Mouse (Mus musculus) spleen, postnatal 14 days (tissue): ENCODE measurements around the gene Trappc10.
"Not testable (repeated sequence)": the region's sequence is repeated elsewhere in the genome, so short reads cannot be mapped to it uniquely, and the experiment has no call there.

Source experiments
- DNase-seq, 2 experiments: peaks; one replicate each; pipeline ENCODE4 v3.0.0; 2021 to 2022; ENCODE audit warnings: low spot score in 2 of 2

Gene Trappc10

DNA sequence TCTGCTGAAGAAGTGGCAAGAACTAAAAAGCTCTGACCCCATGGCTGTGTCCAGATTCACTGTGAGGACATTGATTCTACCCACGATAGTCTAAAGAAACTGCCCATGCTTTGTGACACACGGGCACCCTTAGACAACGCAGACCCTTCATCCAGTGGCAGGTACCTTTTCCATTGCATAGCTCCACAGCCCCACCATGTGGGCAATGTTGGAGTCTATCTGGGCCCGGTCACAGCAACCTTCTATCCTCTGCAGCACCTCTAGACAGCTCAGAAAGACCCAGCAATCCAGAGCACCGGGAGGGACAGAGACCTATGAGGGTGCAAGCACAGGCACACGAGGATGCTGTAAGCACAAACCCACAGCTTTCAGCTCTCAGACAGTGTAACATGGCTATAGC, 33.1 kb downstream of the Trappc10 start:
- no peak for DNase-seq

DNA sequence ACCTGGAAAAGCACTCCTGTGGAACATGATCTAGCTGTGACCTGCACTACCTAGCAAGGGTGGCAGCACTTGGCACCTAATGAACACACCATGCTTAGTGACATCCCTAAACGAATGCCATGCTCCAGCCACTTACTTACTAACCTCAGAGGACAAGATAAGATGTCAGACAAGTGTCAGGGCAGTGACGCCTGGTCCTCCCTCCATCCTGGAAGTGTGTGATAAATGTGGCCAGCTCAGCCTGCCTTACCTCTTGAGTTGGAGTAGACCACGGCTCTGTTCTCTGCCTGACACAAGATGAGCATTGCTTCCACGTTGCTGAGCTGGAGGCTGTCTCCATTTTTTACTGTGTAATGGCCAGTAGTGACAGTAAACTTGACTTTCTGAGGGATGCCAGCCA, 43.3 kb downstream of the Trappc10 start:
- DNase-seq: no peak

DNA sequence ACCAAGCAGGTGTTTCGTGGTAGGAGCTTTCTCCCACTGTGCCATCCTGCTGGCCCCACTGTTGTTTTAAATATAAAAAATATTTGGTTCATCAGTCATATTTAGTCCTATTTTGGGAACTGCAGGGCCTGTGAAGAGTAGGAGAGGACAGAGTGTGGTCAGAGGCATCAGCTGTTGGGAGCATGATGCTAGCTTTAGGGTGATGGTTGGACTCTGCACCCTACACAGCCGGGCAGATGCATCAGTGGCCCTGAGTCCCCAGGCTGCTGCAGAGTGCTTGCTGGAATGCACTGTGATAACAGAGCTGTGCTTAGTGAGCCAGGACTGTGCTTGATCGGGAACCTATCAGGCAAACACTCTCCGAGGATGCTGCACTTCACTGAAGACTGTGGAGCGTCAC, 51.5 kb downstream of the Trappc10 start:
- DNase-seq: no peak

DNA sequence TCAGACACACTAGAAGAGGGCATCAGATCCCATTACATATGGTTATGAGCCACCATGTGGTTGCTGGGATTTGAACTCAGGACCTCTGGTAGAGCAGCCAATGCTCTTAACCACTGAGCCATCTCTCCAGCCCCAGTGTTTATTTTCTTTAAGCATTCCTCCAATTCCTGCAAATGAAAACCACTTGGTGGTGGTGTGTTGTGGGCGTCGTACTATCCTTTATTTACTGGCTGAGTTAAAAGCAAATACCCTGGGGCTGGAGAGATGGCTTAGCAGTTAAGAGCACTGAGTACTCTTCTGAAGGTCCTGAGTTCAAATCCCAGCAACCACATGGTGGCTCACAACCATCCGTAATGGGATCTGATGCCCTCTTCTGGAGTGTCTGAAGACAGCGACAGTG, 58.4 kb downstream of the Trappc10 start:
- DNase-seq: not testable (repeated sequence)

DNA sequence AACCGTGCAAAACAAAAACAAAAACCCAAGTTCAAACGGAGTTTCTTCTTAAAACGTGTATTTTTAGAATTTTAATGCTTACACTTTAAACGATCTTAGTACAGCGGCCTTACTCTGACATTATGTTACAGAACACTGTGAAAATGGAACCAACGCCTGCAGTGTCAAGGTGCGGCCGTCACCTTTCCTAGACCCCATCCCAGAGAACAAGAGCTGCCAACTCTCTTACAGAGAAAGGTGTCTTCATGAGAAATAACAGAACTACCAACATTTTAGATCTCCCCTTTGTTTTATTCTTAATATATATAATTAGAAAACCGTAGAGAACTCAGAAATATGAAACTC, 59.1 kb downstream of the Trappc10 start:
- no peak for DNase-seq

DNA sequence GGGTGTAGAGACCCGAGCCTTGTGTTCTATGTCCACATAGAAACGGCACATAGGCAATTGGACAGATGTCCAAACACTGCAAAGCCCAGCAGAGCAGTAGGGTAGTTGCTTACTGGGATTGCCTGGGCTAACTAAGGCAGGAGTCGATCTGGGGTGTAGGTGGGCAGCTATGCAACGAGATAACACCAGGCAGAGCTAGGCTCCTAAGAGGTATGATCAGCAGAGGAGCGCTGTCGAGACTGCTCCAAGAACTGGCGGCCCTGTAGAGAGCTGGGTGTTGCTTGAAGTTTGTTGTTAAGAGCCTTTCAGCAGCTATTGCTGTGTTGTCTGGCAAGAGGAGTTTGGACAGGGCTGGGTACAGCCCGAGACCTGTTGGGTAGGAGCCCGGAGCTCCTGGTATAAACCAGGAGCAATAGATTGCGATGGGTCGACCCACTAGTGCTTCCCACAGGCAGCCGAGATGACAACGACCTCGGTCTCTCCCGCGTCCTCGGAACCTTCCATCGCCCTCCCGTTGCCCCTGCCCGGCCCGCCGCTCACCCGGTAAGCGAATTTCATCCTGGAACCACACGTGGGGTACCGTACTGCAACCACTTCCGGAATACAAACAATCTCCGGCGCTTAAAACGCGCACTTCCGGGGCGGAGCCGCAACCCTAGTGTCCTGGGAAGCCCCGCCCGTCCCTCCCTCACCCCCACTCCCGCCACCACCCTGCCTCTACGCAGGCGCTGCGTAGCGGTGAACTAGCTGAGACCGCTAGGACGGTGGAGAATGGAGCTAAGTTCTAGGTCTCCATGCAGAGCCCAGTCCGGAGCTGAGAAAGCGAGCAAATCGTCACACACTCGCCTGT, 59.7 kb downstream of the Trappc10 start, which contains the start of gene Pwp2:
TSS of gene Pwp2 (minus strand) at position 619 of the 850 bp plus-strand sequence.
- peak; percentile 75 to 80 for DNase-seq

DNA sequence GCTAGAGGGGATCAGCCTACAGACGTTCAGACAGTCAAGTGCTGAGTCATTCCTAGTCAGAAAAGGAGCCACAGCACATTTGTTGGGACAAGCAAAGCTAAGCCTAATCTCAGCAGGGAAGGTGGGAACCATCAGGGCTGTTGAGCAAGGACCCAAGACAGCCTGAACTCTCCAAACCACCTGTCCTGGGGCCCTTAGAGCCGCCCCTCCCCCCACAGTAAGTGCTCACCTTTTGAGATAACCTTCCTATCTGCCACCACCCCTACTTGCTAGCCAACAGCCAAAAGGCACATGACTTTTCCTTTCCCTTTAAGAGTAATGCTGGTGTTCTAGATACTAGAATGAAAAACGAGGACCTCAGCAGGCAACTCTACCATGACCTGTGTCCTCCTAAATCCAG, 60.9 kb downstream of the Trappc10 start:
- DNase-seq: no peak

DNA sequence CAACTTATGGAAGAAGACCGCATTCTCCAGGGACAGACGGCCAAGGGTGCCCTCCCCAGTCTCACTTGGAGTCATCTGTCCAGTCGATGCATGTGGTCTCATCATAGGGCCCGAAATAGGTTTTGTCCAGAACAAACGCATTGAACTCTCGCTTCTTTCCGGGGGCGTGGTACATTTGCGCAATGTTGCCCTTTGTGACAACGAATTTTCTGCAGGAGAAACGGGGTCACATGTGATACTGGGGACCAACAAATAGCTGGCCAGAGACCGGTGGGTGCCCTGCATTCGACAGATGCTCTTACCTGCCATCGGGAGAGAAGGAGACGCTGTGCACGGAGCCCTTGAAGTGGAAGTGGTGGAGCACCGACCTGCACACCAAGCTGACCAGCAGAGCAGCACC, 62.1 kb downstream of the Trappc10 start:
- DNase-seq: no peak

DNA sequence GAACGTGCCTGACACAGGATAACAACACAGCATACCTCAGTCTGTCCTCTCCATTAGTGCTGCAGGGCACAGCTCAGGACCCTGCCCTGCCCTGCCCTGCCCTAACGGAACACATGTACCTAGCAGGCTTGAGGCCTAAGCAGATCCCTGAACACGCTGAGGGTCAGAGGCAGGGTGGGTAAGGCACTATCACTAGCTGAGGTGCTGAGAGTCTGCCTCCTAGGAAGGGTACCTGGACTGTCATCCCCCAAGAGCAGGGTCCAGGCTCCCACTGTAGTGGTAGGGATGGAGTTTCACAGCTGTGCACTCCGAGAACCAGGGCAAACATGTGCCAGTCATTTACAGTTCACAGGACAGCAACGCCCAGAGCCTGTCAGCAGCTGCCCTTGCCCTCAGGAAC, 70.0 kb downstream of the Trappc10 start:
- DNase-seq: no peak

DNA sequence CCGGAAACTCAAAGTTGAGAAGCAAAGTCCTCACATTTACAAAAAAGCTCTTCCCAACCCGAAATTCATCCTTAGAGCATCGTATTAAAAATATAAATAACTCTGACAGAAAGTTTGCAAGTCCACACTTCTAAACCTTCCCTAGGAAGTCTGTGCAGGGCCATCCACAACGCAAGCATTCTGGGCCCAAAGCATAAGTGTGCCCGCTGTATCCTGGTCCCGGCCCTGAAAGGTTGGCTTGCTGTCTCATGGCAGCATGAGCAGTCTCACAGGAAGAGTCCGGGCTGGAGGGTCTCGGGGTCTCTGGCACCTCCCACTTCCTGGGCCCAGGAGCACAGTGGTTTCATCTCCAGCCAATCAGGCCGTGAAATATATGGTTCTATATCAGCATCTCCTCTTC, 72.9 kb downstream of the Trappc10 start:
- DNase-seq: no peak

DNA sequence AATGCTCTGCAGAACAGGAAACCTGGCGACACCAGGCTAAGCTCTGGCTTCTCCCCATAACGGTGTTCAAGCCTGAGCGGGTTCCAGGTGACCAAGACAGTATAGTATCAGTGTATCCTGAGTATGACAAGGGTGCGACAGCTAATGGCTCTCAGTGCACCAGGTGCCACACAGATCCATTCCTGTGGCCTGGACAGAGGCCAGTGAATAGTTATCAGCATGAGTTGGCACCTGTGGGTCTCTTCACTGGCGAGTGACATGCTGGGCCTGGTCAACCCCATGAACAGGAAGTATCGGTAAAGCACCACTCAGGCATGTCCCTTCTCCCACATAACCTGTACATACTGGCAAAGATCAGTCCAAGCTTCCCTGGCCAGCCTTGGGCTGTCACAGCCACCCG, 73.4 kb downstream of the Trappc10 start:
- no peak for DNase-seq

DNA sequence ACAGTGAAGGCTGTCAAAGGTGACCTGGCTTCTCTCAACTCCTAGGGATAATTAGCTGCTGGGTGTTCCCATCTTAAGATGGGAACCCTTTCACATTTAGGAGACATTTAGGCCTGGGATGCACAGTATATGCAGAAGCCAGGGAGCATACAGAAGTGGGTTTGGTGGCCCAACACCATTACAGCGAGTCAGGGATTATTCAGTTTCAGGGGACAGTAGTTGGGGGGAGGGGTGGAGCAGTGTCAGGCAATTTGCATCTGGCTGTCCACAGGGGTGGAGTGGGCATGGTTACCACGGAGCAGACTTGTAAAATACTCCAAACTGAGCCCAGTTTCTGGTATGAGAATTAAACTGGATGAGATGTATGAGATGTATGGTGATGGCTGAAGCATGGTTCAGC, 74.0 kb downstream of the Trappc10 start:
- no peak for DNase-seq

DNA sequence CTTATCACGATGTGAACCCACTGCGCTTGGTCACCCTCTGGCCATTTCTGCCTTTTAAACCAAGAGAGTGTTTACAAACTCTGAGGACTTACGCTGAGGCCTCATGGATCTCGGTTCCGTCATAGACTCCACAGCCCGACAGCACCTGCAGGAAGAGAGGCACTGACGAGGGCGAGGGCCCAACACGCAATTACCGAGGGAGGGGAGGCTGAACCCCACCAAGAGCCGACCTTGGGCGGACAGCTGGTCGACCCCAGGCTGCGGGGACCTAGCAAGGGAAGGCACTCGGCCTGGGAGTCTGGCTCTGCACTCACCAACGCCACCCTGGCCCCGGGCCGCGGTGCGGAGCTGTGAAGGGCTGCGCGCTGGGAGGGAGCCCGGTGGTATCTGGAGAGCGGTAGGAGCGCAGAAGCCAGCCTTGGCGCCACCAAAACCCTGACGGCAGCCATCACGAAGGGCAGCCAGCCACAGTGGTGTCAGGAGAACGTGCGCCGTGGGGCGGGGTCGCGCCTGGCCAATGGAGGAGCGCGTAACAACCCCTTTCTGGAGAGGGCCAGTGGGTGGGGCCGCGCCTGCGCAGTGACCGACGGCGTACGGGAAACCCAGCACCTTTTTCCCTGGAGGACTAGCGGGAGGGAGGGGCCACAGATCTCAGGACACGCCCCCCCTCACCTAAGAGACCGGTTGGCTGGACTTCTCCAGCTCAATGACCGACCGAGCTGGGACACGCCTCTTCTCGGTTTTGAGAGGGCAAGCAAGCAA, 75.0 kb downstream of the Trappc10 start, which contains the start of gene D10Jhu81e:
TSS of gene D10Jhu81e (minus strand) at position 502 of the 762 bp plus-strand sequence.
- DNase-seq: peak; percentile 99 to 100

DNA sequence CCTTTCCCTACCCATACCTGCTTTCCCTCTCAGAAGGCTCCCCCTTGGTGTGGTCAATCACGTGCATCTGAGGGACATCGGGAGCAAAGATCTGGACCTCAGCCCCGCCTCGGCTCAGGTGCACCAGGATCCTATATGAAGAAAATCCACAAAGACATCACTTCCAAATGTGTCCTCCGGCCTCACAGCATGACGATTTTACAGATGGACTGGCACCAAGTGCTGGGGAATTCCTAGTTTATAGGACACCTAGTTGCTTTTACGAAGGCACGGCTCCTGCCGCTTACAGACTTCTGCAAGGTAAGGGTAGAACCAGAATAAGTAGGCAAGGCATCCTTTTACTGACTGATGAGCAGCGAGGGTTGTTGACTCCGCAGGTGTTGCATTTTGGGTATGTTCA, 75.6 kb downstream of the Trappc10 start:
- DNase-seq: no peak

DNA sequence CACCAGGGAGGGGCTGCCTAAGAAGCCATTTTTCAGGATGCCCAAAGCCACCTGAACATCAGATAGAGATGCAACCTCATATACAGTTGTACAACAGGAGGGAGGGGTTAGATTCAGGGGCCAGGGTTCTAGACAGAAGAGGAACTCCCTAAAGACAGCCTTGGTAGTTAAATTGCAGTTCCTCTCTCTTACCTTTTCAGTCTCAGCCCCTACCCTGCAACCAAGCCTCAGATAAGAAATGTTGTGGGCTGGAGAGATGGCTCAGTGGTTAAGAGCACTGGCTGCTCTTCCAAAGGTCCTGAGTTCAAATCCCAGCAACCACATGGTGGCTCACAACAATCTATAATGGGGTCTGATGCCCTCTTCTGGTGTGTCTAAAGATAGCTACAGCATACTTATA, 76.7 kb downstream of the Trappc10 start:
- DNase-seq: no peak

DNA sequence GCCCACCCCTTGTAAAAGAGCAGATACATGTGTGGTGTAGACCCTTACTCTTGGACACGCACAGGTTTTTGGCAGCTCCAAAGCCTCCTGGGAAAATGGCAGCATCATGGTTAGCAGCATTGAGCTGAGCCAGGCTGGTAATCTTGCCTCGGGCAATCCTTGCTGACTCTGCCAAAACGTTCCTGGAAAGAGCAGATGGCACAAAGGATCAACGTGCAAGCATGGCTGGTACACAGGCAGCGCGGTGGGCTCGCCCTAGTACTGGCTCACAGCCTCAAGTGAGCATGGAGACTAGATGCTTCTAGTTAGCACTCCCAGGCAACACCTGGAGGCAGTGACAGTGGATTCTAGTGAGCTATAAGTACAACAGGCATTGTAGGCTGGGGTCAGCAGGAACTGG, 77.1 kb downstream of the Trappc10 start:
- no peak for DNase-seq

DNA sequence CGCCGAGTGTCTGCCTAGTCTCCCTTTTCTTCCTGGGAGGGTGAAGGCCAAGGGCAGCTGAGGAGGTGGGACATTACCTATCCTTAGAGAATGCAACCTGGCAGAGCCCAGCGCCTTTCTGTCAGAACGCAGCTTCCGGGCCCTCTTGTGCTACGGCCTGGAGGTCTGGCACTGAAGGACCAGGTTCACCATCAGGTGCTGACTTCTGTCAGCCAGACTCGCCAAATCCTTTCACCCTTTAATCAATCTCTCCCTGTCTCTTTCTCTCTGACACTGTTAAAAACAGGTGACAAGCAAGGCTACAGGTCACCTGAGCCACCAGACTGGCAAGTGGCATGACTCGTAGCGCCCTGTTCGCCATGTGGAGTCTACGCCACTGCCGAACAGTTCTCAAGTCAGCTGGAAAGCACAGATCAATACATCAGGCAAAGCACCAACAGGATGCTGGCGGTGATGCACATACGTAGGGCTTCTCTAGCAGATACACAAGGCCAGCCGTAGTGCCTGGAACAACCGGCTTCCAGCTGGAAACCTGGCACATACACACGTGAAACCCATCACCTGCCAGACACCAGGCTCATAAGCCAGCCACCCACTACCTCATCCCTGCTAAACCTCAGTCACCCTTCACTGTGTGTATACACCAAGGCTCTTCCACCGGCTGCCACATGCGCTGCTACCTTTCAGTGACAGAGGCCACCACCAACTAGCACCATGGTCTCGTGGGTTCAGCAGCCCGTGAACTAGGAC, 79.0 kb downstream of the Trappc10 start:
- no peak for DNase-seq

DNA sequence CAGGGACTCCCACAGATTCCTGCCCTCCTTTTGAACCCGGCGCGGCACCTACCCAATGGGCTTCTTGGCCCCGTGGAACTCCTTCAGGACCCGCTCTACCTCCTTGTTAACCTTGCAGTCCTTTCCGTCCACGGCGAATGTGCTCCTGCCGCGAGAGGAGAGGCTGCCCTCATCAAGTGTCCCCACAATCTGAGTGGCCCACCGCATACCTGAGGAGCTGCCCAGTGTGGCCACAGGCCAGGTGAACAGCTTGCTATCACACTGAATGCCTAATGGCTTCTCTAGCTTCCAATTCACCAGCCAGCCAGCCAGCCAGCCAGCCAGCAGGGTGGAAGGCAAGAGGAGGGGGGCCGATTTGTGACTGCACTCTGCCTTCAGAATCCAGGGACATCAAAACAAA, 79.7 kb downstream of the Trappc10 start:
- DNase-seq: no peak

DNA sequence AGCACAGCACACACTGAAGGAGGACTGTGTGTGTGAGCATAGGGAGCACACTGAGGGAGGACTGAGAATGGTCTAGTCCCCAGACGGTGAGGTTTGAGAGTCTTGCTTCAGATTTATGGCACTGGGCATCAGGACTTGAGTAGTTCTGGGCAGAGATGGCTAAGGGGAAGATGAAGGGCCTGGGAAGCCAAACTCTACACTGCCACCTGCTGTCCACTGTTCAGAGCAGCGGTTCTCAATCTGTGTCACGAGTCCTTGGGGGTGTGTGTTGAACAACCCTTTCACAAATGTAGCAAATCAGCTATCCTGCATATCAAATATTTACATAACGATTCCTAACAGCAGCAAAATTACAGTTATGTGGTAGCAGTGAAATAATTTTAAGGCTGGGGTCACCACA, 80.5 kb downstream of the Trappc10 start:
- peak; percentile 32 to 66 for DNase-seq

DNA sequence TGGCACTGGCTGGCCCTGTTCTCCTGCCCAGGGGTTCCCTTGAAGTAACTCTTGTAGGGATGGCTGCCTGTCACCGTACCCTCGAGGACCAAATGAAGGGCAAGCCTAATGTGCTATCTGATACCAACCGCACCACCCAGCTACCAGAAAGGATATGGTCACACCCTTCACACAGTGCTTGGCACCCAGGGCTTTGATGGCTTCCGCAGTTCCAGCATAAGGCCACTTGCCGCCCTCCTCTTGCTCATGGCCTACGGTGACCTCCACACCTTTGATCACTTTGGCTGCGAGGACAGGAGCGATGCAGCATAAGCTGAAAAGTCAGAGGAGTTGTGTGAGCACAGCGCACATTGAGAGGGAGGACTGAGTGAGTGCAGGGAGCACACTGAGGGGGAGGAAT, 81.2 kb downstream of the Trappc10 start:
- DNase-seq: no peak

DNA sequence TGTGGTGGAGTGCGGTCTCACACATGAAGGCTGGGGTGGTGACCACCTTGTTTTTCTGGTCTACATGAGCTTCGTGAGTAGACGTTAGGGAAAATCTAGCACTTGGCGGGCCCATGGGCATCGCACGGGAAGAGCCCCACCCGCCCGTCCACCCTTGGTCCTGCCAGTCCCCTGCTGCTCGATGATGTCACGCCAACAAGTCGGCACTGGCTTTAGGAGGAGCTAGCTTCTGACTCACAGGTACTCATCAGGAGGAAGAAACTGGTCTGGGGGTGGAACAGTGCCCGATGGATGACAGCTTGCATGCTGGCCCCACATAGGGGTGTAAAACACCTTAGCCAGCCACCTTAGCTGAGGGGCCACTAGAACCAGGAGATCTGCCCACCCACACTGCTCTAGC, 81.8 kb downstream of the Trappc10 start:
- DNase-seq: no peak

DNA sequence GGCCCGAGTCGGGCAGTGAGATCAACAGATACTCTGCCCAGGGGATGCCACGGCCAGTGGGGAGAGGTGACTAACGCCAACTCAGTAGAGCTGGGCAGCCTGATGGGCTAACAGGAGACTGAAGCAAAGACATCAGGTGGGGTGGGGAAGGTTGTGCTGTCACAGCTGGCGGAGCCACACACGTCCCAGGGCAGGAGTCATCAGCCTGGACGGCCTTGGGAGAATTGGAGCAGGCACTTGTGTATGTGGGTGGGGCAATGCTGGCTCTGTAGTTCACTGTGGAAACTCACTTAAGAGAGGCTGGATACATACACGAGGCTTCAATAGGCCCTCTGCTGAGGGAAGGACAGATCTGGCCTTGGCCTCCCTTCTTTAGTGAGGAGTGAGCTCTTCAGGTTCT, 83.3 kb downstream of the Trappc10 start:
- no peak for DNase-seq
